Mouse (Mus musculus): ENCODE results near the gene Abr.

DNA sequence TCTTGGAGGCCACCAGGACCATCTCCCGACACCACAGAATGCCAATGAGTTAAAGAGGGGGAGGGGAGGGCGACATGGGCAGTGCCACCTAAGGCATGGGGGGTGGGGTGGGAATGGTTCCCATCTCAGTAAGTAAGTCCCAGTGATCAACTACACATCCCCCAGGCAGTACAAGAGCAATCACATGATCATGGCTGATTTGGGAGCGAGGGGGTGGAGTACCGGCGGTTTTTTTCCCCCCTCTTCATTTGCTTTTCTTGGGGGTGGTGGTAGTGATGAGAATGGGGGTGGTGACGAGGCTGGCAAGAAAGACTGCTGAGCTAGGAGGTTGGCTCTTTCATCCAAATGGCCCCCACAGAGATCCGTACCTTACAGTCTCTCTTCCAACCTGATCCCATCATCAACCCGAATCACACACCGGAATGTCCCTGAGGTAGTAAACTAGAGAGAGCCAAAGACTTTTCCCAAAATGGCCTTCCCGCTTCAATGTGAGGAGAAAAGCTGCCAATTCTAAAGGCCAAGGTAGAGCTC lies 51.8 kb downstream of the Abr start:
- no peak for TF ChIP-seq CTCF (IDR thresholded peaks at IDR 0.05; ENCODE audit: borderline replicate concordance, insufficient read depth, low read depth, low read length)
- no peak for TF ChIP-seq POLR2A (IDR thresholded peaks at IDR 0.05; ENCODE audit: borderline replicate concordance, insufficient read depth, low read length)

Data from cerebellum, adult 2 months (tissue).